Mouse (Mus musculus) liver, adult 2 months (tissue): ENCODE measurements around the gene Wwc2. TPM values are rescaled to one million over a fixed set of nuclear protein-coding genes. Genes with fewer than 3 reads are reported as not detected.
A peak's percentile ranks its signal among the peaks of the same experiment; 100 is the strongest.

Experiments used
- DNase-seq: peaks from one replicate; pipeline ENCODE4 v3.0.0-alpha.2; 2011; ENCODE audit warnings: low read depth, low spot score; ENCODE audit errors: extremely low read depth
- H3K27ac ChIP-seq: fragments of 200-500 bp; replicated peaks from 2 replicates; pipeline ENCODE4 v1.5.1; 2012; ENCODE audit warnings: low read depth, mild to moderate bottlenecking, control low read depth, inconsistent platforms, low read length; ENCODE audit not compliant: insufficient read depth
- H3K27me3 ChIP-seq: fragments of 200-500 bp; 2 replicates; pipeline ENCODE4 v1.6.1; 2012; ENCODE audit warnings: mild to moderate bottlenecking, moderate library complexity, low read length, inconsistent platforms; ENCODE audit not compliant: control insufficient read depth, insufficient read depth
- H3K36me3 ChIP-seq: fragments of 200-500 bp; 2 replicates; pipeline ENCODE4 v1.6.1; 2012; ENCODE audit warnings: low read length, inconsistent platforms; ENCODE audit not compliant: control insufficient read depth, insufficient read depth
- H3K4me1 ChIP-seq: fragments of 200-500 bp; 2 replicates; pipeline ENCODE4 v1.6.1; 2011; ENCODE audit warnings: low read length; ENCODE audit not compliant: control insufficient read depth, insufficient read depth
- H3K4me3 ChIP-seq: fragments of 200-500 bp; 2 replicates; pipeline ENCODE4 v1.5.1; 2011; ENCODE audit warnings: low read depth, mild to moderate bottlenecking, control low read depth, low read length, moderate library complexity; ENCODE audit not compliant: insufficient read depth
- H3K79me2 ChIP-seq: fragments of 200-500 bp; 2 replicates; pipeline ENCODE4 v1.6.1; 2012; ENCODE audit warnings: inconsistent platforms, mild to moderate bottlenecking, low read length, moderate library complexity; ENCODE audit not compliant: control insufficient read depth, insufficient read depth
- H3K9ac ChIP-seq: fragments of 200-500 bp; 2 replicates; pipeline ENCODE4 v1.6.1; 2012; ENCODE audit warnings: low read depth, mild to moderate bottlenecking, control low read depth, inconsistent platforms, low read length
- CTCF ChIP-seq: fragments of 200-500 bp; IDR thresholded peaks from 2 replicates; pipeline ENCODE4 v1.5.1; 2011; ENCODE audit warnings: low read depth, low read length, control low read depth
- POLR2A ChIP-seq: fragments of 200-500 bp; IDR thresholded peaks from 2 replicates; pipeline ENCODE4 v1.6.1; 2011; ENCODE audit warnings: low read length, control low read depth; ENCODE audit not compliant: insufficient read depth; ENCODE audit errors: extremely low read depth
- WGBS: fragments of 180-500 bp; shearing (Covaris S2); methylation state at CpG from one replicate; pipeline ENCODE4 v1.1.7; 2018; 5-methylcytosine and 5-hydroxymethylcytosine counted together
- polyA plus RNA-seq: library from polyadenylated mRNA; depleted of rRNA; stranded (reverse); fragments of >200 nt; gene quantifications from 2 replicates; pipeline ENCODE4 v1.2.3, GENCODE M21; 2012
- total RNA-seq: library from RNA; depleted of rRNA; stranded (reverse); fragments of >200 nt; gene quantifications from 2 replicates; pipeline ENCODE4 v1.2.3, GENCODE M21; 2014

Wwc2 gene
- total and polyA plus RNA-seq, 2 experiments: 2.3 to 3.7 TPM

GRCm38 (mm10) chr8:47874497-47875178 lies 116.1 kb downstream of the Wwc2 start:
- Histone ChIP-seq H3K36me3 (peaks cover 6% of the 10 kb centered on the region; the same call in 1 of the 2 replicates), H3K27ac (no peak overlapping the region), H3K9ac (no peak overlapping the region), H3K4me3 (no peak overlapping the region), H3K4me1 (no peaks in the 10 kb centered on the region), H3K79me2 (no peaks in the 10 kb centered on the region), H3K27me3 (no peaks in the 10 kb centered on the region)
- 79% methylated on average over 13 of the region's 13 CpGs for WGBS
- no peak for DNase-seq
- TF ChIP-seq CTCF (no peak), POLR2A (no peak)

GRCm38 (mm10) chr8:47872361-47873107 lies 118.2 kb downstream of the Wwc2 start:
- peaks cover 10% of the 10 kb centered on the region; the same call in 1 of the 2 replicates for H3K36me3 ChIP-seq
- 51% methylated on average over 13 of the region's 13 CpGs for WGBS
- TF ChIP-seq CTCF (peak; percentile 98), POLR2A (no peak)
- no peak overlapping the region for H3K9ac ChIP-seq
- H3K27me3 ChIP-seq: no peaks in the 10 kb centered on the region
- no peak overlapping the region for H3K4me3 ChIP-seq
- no peaks in the 10 kb centered on the region for H3K79me2 ChIP-seq
- no peak for DNase-seq
- no peak overlapping the region for H3K27ac ChIP-seq
- no peaks in the 10 kb centered on the region for H3K4me1 ChIP-seq

- DNase-seq: peak; percentile 23
- Histone ChIP-seq H3K9ac (no peak overlapping the region), H3K79me2 (no peaks in the 10 kb centered on the region), H3K4me1 (no peaks in the 10 kb centered on the region), H3K27me3 (no peaks in the 10 kb centered on the region), H3K36me3 (peaks cover 9% of the 10 kb centered on the region; the same call in 1 of the 2 replicates), H3K4me3 (no peak overlapping the region), H3K27ac (no peak overlapping the region)
- TF ChIP-seq POLR2A (no peak), CTCF (peak; percentile 99)
- 32% methylated on average over 8 of the region's 8 CpGs for WGBS
These were observed 123.7 kb downstream of the Wwc2 start for GRCm38 (mm10) chr8:47867067-47867466.

DNA sequence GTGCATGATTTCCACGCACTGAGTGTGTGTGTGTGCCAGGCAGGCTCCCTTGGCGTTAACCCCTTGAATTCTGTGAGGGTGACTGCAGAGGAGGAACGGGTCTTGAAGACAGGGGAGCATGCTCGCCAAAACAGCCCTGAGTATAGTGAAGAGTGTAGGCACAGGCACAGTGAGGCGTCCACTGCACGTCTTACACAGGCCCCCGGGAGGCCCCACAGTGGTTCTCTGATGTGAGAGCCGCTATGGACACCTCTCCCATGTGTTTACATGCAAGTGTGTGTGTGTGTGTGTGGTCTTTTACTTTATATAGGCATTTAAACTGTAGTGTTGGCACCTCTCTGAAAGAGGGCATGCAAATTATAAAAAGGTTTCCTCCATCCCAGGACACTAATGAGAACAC lies 124.2 kb downstream of the Wwc2 start:
- Histone ChIP-seq H3K79me2 (no peaks in the 10 kb centered on the region), H3K9ac (no peak overlapping the region), H3K4me3 (no peak overlapping the region), H3K36me3 (peaks cover 9% of the 10 kb centered on the region; the same call in 1 of the 2 replicates), H3K27ac (no peak overlapping the region), H3K4me1 (no peaks in the 10 kb centered on the region), H3K27me3 (no peaks in the 10 kb centered on the region)
- no peak for DNase-seq
- 88% methylated on average over 8 of the region's 8 CpGs for WGBS
- no peak for TF ChIP-seq POLR2A

DNA sequence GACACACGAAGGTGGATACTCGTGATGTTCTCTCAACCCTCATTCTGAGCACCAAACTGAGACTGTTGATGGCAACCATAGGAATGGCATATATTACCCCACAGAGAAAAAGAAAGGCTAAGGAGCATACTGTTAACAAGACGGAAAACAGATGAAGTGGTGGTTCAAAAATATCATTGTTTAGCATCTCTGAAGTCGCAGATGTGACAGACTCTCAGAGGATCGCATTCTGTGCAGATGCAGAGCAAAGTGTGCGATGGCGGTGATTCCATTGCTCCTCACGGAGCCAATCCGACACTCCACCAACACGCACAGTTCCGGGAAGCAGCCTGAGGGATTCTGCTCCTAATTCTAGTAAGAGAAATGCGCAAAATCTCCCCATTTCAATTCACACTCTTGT lies 131.5 kb downstream of the Wwc2 start:
- H3K27me3 ChIP-seq: no peaks in the 10 kb centered on the region
- peaks cover 27% of the 10 kb centered on the region; the same call in 1 of the 2 replicates for H3K36me3 ChIP-seq
- TF ChIP-seq POLR2A: no peak
- no peak for TF ChIP-seq CTCF
- DNase-seq: no peak
- WGBS: 95% methylated on average over 12 of the region's 12 CpGs
- H3K4me1 ChIP-seq: no peaks in the 10 kb centered on the region
- no peak overlapping the region for H3K4me3 ChIP-seq
- H3K9ac ChIP-seq: no peak overlapping the region
- H3K27ac ChIP-seq: no peak overlapping the region
- no peaks in the 10 kb centered on the region for H3K79me2 ChIP-seq

DNA sequence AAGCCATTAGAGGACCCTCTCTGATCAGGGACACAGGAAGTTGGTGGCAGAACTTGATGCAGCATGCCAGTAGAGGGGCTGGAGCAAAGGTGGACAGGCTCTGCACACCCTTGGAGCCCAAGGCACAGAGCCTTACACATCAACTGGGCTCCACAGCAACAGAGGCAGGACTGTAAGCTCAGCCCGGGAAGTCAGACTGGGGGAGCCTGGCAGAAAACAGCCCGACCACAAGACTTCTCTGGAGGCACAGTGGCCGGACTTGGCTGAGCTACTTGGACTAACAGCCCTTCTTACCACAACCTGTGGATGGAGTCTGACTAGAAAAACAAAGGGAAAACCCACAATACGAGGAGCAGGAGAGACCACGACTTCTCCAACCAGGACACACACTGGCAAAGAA lies 137.4 kb downstream of the Wwc2 start:
- H3K79me2 ChIP-seq: no peaks in the 10 kb centered on the region
- DNase-seq: no peak
- WGBS: 94% methylated on average over 5 of the region's 5 CpGs
- no peak overlapping the region for H3K9ac ChIP-seq
- no peaks in the 10 kb centered on the region for H3K4me1 ChIP-seq
- no peak overlapping the region for H3K4me3 ChIP-seq
- H3K36me3 ChIP-seq: peaks cover 23% of the 10 kb centered on the region
- TF ChIP-seq POLR2A (no peak), CTCF (no peak)
- H3K27ac ChIP-seq: no peak overlapping the region
- H3K27me3 ChIP-seq: no peaks in the 10 kb centered on the region
